Mouse (Mus musculus) cortical plate, adult 2 months (tissue): ENCODE data around the gene Gjc1.

Experiments used
- CTCF ChIP-seq: fragments of 200-500 bp; IDR thresholded peaks from 2 replicates; pipeline ENCODE4 v1.5.1; 2011; ENCODE audit warnings: mild to moderate bottlenecking, control low read depth, low read length; ENCODE audit not compliant: insufficient read depth; ENCODE audit errors: extremely low read depth
- POLR2A ChIP-seq: fragments of 200-500 bp; IDR thresholded peaks from 2 replicates; pipeline ENCODE4 v1.6.1; 2011; ENCODE audit warnings: mild to moderate bottlenecking, low read length, control low read depth; ENCODE audit not compliant: insufficient read depth; ENCODE audit errors: extremely low read depth

DNA sequence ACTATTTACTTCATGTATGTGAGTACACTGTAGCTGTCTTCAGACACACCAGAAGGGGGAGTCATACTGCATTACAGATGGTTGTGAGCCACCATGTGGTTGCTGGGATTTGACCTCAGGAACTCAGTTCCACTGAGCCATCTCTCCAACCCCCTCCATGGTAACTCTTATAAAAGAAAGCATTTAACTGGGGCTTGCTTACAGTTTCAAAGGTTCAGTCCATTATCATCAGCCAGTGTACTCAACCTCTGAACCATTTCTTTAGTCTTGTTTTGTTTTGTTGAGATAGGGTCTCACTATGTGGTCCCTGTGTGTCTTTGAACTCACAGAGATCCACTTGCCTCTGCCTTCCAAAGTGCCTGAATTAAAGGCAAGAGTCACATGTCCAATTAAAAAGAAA, 4.6 kb downstream of the Gjc1 start:
- TF ChIP-seq POLR2A: no peak
- TF ChIP-seq CTCF: no peak
